Mouse (Mus musculus) lung, adult 2 months (tissue): ENCODE measurements at regions not wholly inside any gene's neighbourhood (a gene's known extent, or its start where the extent isn't known, plus 50 kb on each side); places are given as distances from the start of the nearest gene placed in this dataset.

Experiments used
- CTCF ChIP-seq: fragments of 200-500 bp; IDR thresholded peaks from 2 replicates; pipeline ENCODE4 v1.5.1; 2011; ENCODE audit warnings: mild to moderate bottlenecking, low read length, control low read depth; ENCODE audit not compliant: insufficient read depth
- POLR2A ChIP-seq: fragments of 200-500 bp; IDR thresholded peaks from 2 replicates; pipeline ENCODE4 v1.6.1; 2011; ENCODE audit warnings: low read depth, mild to moderate bottlenecking, control low read depth, low read length, borderline replicate concordance; ENCODE audit errors: extremely low read depth

- TF ChIP-seq CTCF (no peak), POLR2A (no peak)
These were observed 1041.8 kb downstream of the Fam19a2 start for GRCm38 (mm10) chr10:124305644-124306043.
